Mouse (Mus musculus) regulatory T cell (primary cell): ENCODE results near the gene 1700123L14Rik.

ENCODE experiments used
- in situ Hi-C: fragments of 300-600 bp; cut with MboI, MseI; formaldehyde crosslinking; loops from one replicate; pipeline ENCODE4 v1.15.1; 2025; ENCODE audit warnings: high pct_unique_total_duplicates

Gene 1700123L14Rik

DNA sequence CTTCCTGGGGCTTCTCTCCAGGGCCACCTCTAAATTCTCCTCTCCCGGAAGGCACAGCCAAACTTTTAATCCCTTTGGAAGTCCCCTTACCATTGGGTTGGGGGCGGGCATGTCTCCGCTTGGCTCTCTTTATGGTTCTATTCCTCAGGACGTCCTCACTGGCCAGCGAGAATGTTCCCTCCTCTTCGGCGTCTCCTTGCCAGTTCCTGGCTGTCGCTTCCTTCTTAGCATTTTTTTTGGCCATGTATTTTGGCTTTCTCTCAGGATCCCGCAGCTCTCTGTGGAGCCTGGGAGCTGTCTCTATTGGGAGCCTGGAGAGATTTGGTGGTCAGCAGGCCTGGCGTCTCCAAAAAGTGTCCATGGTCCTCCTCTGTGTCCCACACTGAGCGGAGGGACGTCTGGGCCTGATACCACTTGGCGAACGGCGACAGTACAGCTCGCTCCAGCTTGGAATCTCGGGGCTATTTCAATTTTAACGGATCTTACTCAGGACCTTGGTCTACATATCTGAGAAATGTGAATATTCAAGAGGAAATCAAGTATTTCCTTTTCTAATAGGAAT lies at the start of gene 1700123L14Rik:
1700123L14Rik (minus strand) TSS at position 426 of the 562 bp plus-strand sequence.
- in situ Hi-C loops = no loop called here

DNA sequence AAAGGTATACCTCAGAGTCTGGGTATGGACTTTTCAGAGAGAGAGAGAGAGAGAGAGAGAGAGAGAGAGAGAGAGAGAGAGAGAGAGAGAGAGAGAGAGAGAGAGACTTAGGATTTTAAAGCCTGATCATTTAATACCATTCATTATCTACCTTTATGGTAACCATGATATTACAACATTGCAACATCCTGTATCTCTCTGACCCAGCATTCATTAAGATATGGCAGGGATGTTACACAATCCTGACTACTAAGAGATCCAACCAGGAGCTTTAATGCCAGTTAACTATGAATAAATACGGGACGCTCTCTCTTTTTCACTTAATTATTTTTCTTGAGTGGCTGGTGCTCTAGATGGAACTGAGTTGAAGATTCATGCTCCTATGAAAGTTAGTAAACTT lies 39.4 kb upstream of the 1700123L14Rik start:
- in situ Hi-C loops = no loop called here

DNA sequence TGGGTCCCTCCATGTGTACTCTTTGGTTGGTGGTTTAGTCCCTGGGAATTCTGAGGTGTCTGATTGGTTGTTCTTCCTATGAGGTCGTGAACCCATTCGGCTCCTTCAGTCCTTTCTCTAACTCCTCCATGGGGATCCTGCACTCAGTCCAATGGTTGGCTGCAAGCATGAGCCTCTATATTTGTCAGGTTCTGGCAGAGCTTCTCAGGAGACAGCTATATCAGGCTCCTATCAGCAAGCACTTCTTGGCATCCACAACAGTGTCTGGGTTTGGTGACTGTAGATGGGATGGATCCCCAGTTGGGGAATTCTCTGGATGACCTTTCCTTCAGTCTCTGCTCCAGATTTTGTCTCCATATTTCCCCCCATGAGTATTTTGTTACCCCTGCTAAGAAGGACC lies 32.9 kb upstream of the 1700123L14Rik start:
- in situ Hi-C loops = loop anchor here (10.0 kb wide), 1 partner anchor 554 kb away; no protein-coding TSS in a partner anchor

DNA sequence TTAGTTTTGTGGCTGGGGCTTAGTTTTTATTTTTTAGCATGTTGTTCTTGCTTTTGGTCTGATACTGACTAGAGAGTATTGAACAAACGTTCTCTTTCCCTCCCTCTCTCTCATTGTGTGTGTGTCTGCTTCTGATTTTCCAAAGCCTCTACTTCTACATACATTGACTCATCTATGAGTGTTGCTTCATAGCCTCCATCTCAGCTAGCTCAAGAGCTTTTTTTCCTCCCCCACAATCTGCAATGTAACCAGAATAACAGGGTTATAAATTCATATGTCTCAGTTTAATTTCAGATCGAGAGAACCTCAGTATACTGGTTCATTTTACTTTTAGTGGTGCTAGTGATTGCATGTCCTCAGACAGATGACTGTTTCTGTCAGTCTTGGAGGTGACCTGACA lies 20.5 kb upstream of the 1700123L14Rik start:
- in situ Hi-C loops = no loop called here

DNA sequence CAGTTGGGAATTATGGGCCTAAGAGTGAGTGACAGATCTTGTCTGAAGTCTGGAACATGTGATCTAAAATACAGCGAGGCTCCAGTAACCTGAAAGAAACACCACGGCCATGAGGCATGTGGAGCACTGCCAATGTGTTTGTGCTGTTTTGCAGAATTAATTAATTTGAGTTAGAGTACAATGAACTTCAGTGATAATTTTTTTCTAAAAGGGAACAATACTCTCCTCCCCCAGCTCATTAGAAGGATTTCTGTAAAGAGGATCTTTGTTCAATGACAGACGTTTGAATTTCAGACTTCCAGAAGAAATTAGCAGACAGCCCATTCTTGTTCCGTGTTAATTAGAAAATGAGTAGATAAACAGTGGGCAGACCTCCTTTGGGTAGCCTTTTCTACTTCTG lies 17.3 kb upstream of the 1700123L14Rik start:
- in situ Hi-C loops = no loop called here

DNA sequence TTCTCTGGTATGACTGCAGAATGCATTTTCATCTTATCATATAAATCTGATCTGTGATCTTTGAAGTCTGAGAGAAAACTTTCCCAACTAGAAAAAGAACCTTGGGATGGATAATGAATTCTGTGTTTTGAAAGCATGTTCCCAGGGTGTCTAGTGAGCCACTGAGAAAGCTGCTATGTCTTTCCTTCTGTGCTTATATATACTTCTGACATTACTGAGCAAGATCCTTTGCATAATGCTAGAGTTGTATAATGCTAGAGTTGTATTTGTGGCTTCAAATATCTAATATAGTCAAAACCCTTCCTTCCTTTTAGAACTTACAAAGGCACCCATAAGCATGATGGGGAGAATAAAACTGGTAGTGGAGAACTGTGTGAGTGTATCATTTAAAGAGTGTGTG lies 12.5 kb upstream of the 1700123L14Rik start:
- in situ Hi-C loops = no loop called here

DNA sequence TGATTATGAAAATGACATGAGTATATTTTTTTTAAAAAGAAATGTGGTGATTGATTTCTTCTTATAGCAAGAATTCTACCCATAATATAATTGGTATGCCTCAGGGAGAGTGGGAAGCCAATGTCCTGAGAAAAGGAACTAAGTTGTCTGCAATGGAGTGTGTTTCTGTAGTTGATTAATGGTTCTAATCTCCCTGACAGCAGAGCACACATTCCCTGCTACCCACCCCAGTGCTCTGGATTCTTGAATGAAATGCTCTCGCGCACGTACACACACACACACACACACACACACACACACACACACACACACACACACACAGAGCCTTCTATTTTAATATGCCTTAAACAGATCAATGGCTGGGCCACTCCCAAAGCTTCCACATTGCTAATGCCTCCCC lies 7.6 kb upstream of the 1700123L14Rik start:
- in situ Hi-C loops = no loop called here

DNA sequence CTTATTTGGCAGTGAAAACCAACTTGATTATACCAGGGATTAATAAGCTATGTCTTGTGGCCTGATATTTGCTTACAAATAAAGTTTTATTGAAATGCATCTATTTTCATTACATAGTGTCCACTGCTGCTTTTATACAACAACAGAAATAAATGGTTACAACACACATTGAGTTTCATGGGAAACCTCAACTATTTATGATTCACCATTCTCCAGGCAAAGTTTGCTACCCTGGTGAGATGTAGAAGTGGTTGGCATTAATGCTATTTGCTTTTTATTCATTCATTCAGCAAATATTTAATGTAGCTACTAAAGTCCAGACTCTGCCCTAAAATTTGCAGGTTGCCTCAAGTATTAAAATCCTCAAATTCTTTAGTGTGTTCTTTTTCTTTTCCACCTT lies 988 bp upstream of the 1700123L14Rik start:
- in situ Hi-C loops = no loop called here

DNA sequence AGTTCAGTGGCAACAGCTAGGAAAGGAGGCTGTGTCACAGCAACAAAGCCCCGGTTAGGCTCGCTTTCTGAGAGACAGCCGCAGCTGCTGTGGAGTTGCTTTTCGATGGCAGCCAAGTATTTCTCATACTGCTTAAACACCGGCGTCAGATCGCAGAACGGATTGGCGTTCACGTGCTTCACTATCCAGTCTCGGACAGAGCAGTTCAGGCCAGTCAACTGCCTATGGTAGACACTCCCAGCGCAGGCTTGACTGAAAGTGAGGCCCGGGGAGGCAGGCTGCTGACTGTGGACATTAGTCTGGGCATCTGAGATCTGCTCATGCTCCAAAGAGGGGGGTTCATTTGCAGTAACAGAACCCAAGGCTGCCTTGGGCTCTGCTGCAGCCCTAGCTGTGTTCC lies 640 bp downstream of the 1700123L14Rik start:
- in situ Hi-C loops = no loop called here

DNA sequence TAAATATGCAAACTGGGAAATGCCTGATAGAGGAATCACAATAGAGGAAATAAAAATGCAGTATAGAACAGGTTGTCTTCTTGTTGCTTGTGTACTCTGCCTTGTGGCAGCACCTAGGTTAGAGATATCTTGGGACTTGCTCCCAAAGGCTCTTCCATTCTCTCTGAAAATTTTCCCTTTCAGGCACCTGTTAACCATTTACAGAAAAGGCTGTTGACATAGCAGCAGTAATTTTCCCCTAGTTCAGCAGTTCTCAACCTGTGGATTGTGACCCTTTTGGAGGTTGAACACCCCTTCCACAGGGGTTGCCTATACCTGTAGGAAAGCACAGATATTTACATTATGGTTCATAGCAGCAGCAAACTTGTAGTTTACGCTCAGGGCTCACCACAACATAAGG lies 22.7 kb downstream of the 1700123L14Rik start:
- in situ Hi-C loops = no loop called here

DNA sequence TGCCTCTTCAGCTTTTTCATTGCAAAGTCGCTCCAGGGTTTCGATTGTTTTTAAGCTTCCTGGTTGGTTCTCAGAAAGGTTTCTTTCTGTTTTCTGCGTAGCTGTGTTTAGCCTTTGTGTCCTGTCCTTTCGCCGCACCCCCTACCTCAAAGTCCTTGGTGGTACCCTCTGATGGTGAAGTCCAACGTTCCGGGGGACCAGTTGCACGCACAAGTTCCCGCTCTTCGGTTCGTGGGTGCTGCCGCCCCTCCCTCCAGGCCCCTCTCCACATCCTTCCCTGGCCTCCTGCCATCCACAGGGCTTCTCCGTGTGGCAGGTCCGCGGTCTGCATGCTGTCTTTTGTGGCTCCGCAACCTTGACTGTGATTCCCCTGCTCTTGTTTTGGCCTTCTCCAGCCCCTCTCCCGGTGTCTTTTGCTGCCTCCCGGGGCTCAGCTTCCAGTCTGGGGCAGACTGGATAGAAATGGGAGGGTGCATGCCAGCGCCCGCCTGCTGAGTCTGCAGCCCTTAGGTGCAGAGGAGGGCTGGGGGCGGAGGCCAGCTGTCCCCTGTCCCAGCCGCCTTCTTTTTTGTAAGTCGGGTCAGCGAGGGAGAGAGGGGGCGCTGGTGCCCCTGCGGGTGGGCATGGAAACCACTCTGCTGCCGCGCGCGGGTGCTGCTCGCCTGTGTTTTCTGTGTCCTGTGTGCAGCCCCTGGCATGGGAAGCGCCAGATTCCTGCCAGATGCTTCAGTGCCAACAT lies 49.3 kb downstream of the 1700123L14Rik start:
- in situ Hi-C loops = no loop called here

DNA sequence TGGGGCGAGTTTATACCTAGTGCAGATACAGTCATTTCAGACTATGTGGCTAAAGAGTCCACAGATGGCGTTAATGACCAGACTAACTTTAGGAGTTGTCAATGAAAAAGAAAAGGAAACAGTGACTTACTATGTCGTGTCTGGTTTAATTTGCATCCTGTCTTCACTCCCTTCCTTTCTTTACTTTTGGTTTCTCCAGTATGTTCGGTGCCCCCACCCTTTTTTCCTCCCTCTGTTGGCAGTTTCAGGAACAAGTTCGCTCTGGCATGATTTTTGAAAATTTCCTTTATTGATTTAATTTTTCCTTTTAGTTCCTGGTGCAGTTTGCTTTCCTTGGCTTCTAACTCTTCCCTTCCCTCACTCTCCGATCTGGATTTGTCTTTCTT lies 49.9 kb downstream of the 1700123L14Rik start:
- in situ Hi-C loops = no loop called here
